Mouse (Mus musculus) midbrain, embryonic 12.5 days (tissue): ENCODE data around the gene Ets1. TPM values are rescaled to one million over a fixed set of nuclear protein-coding genes. Genes with fewer than 3 reads are reported as not detected.
A peak's percentile ranks its signal among the peaks of the same experiment; 100 is the strongest.

Experiments used
- ATAC-seq: fragments of 200-750 bp; cut with Nextera tagmentation; 2 replicates; pipeline ENCODE4 v1.8.0; 2017; ENCODE audit warnings: low read depth, moderate TSS enrichment, moderate library complexity; ENCODE audit not compliant: low FRiP score
- H3K27ac ChIP-seq: fragments of 300-500 bp; sonication (generic); replicated peaks from 2 replicates; pipeline ENCODE4 v1.5.1; 2016; ENCODE audit warnings: mild to moderate bottlenecking
- H3K27me3 ChIP-seq: fragments of 300-500 bp; sonication (generic); 2 replicates; pipeline ENCODE4 v1.6.1; 2016; ENCODE audit warnings: mild to moderate bottlenecking
- H3K36me3 ChIP-seq: fragments of 300-500 bp; sonication (generic); 2 replicates; pipeline ENCODE4 v1.6.1; 2016
- H3K4me1 ChIP-seq: fragments of 300-500 bp; sonication (generic); 2 replicates; pipeline ENCODE4 v1.6.1; 2016
- H3K4me2 ChIP-seq: fragments of 300-500 bp; sonication (generic); replicated peaks from 2 replicates; pipeline ENCODE4 v1.6.1; 2016; ENCODE audit warnings: mild to moderate bottlenecking, moderate library complexity
- H3K4me3 ChIP-seq: fragments of 300-500 bp; sonication (generic); 2 replicates; pipeline ENCODE4 v1.5.1; 2016; ENCODE audit warnings: mild to moderate bottlenecking
- H3K9ac ChIP-seq: fragments of 300-500 bp; sonication (generic); replicated peaks from 2 replicates; pipeline ENCODE4 v1.6.1; 2016; ENCODE audit warnings: mild to moderate bottlenecking, moderate library complexity
- H3K9me3 ChIP-seq: fragments of 300-500 bp; sonication (generic); 2 replicates; pipeline ENCODE4 v1.6.1; 2016; ENCODE audit warnings: mild to moderate bottlenecking
- WGBS: fragments of 180-500 bp; shearing (Covaris S2); methylation state at CpG from one replicate; pipeline ENCODE4 v1.1.7; 2016; 5-methylcytosine and 5-hydroxymethylcytosine counted together
- polyA plus RNA-seq: library from polyadenylated mRNA; unstranded; fragments of >200 nt; fragmentation: Nextera tagmentation; extraction: Ambion mirVana; gene quantifications from 2 replicates; pipeline ENCODE4 v1.2.1, GENCODE M21; 2016

Ets1 gene
- polyA plus RNA-seq, 1 experiment from 2014 or later, result 26.3 TPM

GRCm38 (mm10) chr9:32692944-32693343, 56.9 kb downstream of the Ets1 start:
- Histone ChIP-seq H3K9me3 (no peaks in the 10 kb centered on the region), H3K36me3 (no peaks in the 10 kb centered on the region), H3K4me1 (peaks cover 7% of the 10 kb centered on the region), H3K27me3 (peaks cover 96% of the 10 kb centered on the region), H3K4me2 (no peak overlapping the region), H3K27ac (no peak overlapping the region), H3K9ac (no peak overlapping the region), H3K4me3 (no peak overlapping the region)
- no peak for ATAC-seq
- 76% methylated on average over 2 of the region's 2 CpGs for WGBS

DNA sequence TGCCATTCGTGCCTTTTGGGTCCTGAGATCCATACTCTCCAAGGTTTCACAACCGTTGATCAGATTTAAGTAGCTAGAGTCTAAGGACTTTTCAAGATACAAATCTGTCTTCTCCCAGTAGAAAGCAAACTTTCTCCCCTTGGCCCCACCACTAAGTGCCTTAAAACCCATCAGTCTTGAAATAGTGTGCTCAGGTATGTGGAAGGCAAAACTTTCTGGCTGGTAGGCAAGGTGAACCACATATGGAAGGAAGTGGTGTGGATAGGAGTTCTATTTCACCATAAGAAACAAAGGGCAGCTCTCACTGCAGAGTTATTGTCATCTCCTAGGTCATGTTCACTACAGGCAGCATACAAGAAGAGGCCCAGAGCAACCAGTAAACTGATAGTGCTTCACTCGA, 57.4 kb downstream of the Ets1 start:
- ATAC-seq, result no peak
- Histone ChIP-seq H3K27ac (no peak overlapping the region), H3K27me3 (peaks cover 92% of the 10 kb centered on the region), H3K36me3 (no peaks in the 10 kb centered on the region), H3K4me3 (no peak overlapping the region), H3K4me2 (no peak overlapping the region), H3K4me1 (peaks cover 7% of the 10 kb centered on the region), H3K9me3 (no peaks in the 10 kb centered on the region), H3K9ac (no peak overlapping the region)
- 80% methylated on average over 3 of the region's 3 CpGs for WGBS

DNA sequence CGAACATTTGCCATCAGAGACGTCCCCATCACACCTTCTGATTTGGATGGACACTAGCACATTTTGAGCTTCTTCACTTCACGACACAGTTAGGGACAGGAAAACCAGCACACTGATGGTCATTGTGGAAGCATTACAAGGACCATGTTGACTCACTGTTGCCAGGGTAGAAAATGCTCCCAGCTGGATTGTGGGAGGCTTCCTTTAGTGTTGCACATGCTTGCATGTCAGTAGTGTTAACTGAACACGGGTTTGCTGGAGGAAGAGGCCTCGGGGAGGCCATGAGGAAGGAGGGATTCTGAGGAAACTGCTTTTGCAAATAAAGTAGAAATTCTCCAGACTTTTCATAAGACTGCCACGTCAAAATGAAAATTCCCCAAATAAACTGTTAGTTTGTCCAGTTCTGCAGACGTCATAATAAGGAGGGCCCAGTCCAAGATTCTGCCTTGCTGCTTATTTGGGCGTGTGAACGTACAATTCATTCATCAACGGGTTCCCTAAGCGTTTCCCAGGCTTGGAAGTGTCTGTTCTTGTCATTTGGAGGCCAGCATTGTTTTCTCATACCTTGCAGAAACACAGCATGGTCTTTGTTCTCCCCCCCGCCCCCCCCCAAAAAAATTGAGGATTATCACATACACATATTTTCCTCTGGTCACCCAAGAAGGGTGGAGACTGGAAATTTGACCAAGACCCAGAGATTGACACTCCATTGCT, 58.2 kb downstream of the Ets1 start:
- 75% methylated on average over 12 of the region's 12 CpGs for WGBS
- Histone ChIP-seq H3K4me3 (no peak overlapping the region), H3K4me1 (peaks cover 7% of the 10 kb centered on the region), H3K27ac (no peak overlapping the region), H3K9me3 (no peaks in the 10 kb centered on the region), H3K4me2 (no peak overlapping the region), H3K36me3 (no peaks in the 10 kb centered on the region), H3K9ac (no peak overlapping the region), H3K27me3 (peaks cover 93% of the 10 kb centered on the region)
- ATAC-seq, result no peak

DNA sequence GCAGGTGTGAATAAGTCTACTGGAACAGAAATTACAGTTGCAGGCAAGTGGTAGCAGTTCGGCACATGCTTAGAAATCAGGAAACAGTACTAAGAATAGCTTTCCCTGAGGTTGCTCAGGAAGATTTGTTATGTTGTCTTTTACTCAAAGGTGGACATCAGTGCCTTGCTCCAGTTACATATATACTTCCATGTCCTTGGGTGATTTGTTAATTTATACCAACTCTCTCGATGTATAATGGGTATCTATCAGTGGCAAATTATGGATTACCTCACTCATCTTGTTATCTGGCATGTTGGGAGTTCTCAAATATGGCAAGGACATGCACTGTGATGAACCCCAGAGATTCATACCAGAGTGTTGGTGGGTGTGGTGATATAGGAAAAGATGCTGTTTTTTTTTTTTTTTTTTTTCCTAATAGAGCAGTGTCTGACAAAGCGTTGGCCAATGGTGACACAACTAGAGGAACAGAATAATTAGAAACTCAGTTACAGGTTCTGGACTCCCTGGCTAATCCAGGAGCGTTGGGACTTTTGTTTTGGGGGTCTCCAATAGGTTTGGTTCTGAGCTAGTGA, 59.0 kb downstream of the Ets1 start:
- Histone ChIP-seq H3K27ac (no peak overlapping the region), H3K27me3 (peaks cover 93% of the 10 kb centered on the region), H3K4me3 (peak overlapping the region; percentile 55; the same call in 1 of the 2 replicates), H3K4me1 (peaks cover 7% of the 10 kb centered on the region), H3K9me3 (no peaks in the 10 kb centered on the region), H3K4me2 (peak overlapping the region; percentile 79), H3K36me3 (no peaks in the 10 kb centered on the region), H3K9ac (peak overlapping the region; percentile 43; the same call in 1 of the 2 replicates)
- ATAC-seq, result no peak
- 55% methylated on average over 4 of the region's 4 CpGs for WGBS

- H3K27ac ChIP-seq, result no peak overlapping the region
- WGBS, result under 1% methylated on average over 57 of the region's 67 CpGs
Measured at GRCm38 (mm10) chr9:32695492-32696190, 59.6 kb downstream of the Ets1 start.

GRCm38 (mm10) chr9:32696259-32696658, 60.2 kb downstream of the Ets1 start:
- peaks cover 87% of the 10 kb centered on the region for H3K27me3 ChIP-seq
- H3K27ac ChIP-seq, result no peak overlapping the region
- ATAC-seq, result peak; percentile 47; the same call in 1 of the 2 replicates

More at GRCm38 (mm10) chr9:32695492-32696190, 59.6 kb downstream of the Ets1 start:
- Histone ChIP-seq H3K4me3 (peak overlapping the region; percentile 55), H3K9ac (peak overlapping the region; percentile 43; the same call in 1 of the 2 replicates), H3K4me1 (peaks cover 7% of the 10 kb centered on the region), H3K36me3 (no peaks in the 10 kb centered on the region), H3K27me3 (peaks cover 89% of the 10 kb centered on the region), H3K9me3 (no peaks in the 10 kb centered on the region), H3K4me2 (peak overlapping the region; percentile 79)
- peak; percentile 98 for ATAC-seq

DNA sequence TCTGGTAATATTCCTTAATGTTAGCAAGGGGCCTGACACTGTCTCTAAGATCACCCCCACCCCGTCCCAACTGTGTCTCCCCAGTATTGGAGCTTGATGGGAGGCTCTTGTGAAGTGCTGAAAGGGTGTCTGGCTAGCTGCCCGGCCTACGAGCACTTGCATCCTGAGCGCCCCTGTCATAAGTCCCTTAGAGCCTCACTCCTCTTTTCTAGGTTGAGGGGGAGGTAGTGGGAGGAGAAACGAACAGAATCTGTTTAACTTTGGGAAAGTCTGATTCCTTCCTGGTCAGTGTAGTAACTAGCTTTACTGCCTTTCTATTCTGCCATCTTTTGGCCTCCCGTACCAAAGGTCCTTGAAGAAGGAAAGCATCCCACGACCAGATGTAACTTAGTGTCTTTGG, 60.7 kb downstream of the Ets1 start:
- no peaks in the 10 kb centered on the region for H3K9me3 ChIP-seq
- no peak overlapping the region for H3K27ac ChIP-seq
- H3K4me1 ChIP-seq, result peaks cover 7% of the 10 kb centered on the region
- H3K27me3 ChIP-seq, result peaks cover 85% of the 10 kb centered on the region
- no peaks in the 10 kb centered on the region for H3K36me3 ChIP-seq
- no peak for ATAC-seq
- peak overlapping the region; percentile 55 for H3K4me3 ChIP-seq
- peak overlapping the region; percentile 79 for H3K4me2 ChIP-seq
- 0 out of 2 replicates have a peak overlapping the region, but pooled peaks have one; percentile 43 for H3K9ac ChIP-seq
- WGBS, result 13% methylated on average over 7 of the region's 7 CpGs

More at GRCm38 (mm10) chr9:32696259-32696658, 60.2 kb downstream of the Ets1 start:
- peaks cover 7% of the 10 kb centered on the region for H3K4me1 ChIP-seq
- WGBS, result under 1% methylated on average over 13 of the region's 13 CpGs
- no peaks in the 10 kb centered on the region for H3K36me3 ChIP-seq
- H3K9ac ChIP-seq, result peak overlapping the region; percentile 43; the same call in 1 of the 2 replicates
- H3K9me3 ChIP-seq, result no peaks in the 10 kb centered on the region
- H3K4me2 ChIP-seq, result peak overlapping the region; percentile 79
- H3K4me3 ChIP-seq, result peak overlapping the region; percentile 55

DNA sequence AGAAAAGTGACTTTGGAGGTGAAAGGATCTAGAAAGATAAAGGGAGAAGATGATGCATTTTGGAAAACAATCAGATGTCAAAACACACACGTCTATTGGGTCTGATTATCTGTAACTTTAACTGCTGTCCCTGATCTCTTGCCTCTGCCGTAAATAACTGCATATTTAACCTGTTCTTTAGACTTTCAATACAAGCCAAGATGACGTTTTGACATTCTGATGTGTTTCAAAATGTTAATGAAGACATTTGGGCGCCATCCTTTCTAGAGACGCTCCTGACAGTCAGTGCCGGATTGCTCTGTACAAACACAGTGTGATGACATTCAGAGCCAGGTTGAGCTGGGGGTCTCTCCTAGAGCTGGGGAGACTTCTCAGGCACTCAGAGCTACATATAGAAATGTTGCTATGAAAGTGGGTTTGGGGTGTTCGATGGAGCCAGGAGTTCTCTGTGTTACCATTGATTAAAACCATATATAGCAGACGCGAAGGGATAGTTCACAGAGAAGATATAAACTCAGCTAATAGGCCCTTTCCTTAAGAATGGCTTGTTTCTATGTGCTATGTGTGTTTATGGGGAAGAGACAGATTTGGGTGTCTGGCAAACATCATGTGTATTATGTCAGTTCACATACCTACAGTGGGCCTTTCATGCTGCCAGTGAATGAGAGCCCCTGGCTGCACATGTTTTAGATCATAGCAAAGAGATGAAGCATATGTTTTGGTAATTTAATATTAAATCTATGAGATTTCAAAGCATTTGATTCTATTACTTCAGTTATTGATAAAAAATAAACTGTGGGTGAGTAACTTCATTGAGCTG, 61.5 kb downstream of the Ets1 start:
- Histone ChIP-seq H3K36me3 (no peaks in the 10 kb centered on the region), H3K9me3 (no peaks in the 10 kb centered on the region), H3K4me3 (peak overlapping the region; percentile 55; the same call in 1 of the 2 replicates), H3K4me1 (peaks cover 7% of the 10 kb centered on the region), H3K27ac (no peak overlapping the region), H3K4me2 (no peak overlapping the region), H3K27me3 (peaks cover 83% of the 10 kb centered on the region), H3K9ac (no peak overlapping the region)
- no peak for ATAC-seq
- WGBS, result 68% methylated on average over 9 of the region's 9 CpGs

DNA sequence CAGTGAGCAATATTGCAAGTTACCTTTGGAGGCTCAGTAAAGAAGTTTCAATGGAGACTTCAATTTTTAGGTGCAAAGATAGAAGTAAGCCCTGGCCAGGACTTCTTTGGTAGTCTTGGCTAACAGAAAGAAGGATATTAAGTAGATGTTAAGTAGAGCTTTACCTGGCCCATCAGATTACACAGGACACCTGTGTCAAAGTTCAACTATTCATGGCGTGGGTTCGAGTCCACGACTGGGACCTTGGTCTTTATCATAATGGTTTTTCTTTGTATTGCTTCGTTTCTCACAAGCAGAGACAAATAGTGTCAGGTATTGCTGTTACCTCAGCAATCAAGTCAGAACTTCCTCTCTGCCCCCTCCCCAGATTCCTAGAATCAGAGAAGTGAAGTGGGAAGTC, 62.7 kb downstream of the Ets1 start:
- Histone ChIP-seq H3K4me1 (peaks cover 7% of the 10 kb centered on the region), H3K27me3 (peaks cover 75% of the 10 kb centered on the region), H3K27ac (no peak overlapping the region), H3K4me2 (no peak overlapping the region), H3K9ac (no peak overlapping the region), H3K9me3 (no peaks in the 10 kb centered on the region), H3K4me3 (no peak overlapping the region), H3K36me3 (no peaks in the 10 kb centered on the region)
- no peak for ATAC-seq
- WGBS, result 86% methylated on average over 4 of the region's 4 CpGs

- H3K9me3 ChIP-seq, result no peaks in the 10 kb centered on the region
- H3K27me3 ChIP-seq, result peaks cover 68% of the 10 kb centered on the region
- H3K4me3 ChIP-seq, result no peak overlapping the region
- H3K27ac ChIP-seq, result no peak overlapping the region
- H3K9ac ChIP-seq, result no peak overlapping the region
- H3K4me1 ChIP-seq, result peaks cover 7% of the 10 kb centered on the region
- no peak overlapping the region; the same call in 1 of the 2 replicates for H3K4me2 ChIP-seq
- no peak for ATAC-seq
- WGBS, result 83% methylated on average over 8 of the region's 8 CpGs
- H3K36me3 ChIP-seq, result no peaks in the 10 kb centered on the region
Measured at GRCm38 (mm10) chr9:32699391-32699841, 63.4 kb downstream of the Ets1 start.

GRCm38 (mm10) chr9:32700091-32700905, 64.3 kb downstream of the Ets1 start:
- no peak overlapping the region for H3K27ac ChIP-seq
- H3K36me3 ChIP-seq, result no peaks in the 10 kb centered on the region
- 71% methylated on average over 7 of the region's 7 CpGs for WGBS

More at GRCm38 (mm10) chr9:32700091-32700905, 64.3 kb downstream of the Ets1 start:
- H3K4me1 ChIP-seq, result peaks cover 6% of the 10 kb centered on the region
- no peak overlapping the region for H3K4me2 ChIP-seq
- H3K4me3 ChIP-seq, result no peak overlapping the region
- H3K9me3 ChIP-seq, result no peaks in the 10 kb centered on the region
- no peak for ATAC-seq
- peaks cover 60% of the 10 kb centered on the region for H3K27me3 ChIP-seq
- H3K9ac ChIP-seq, result no peak overlapping the region
